Mouse (Mus musculus) left cerebral cortex, postnatal 10 days (tissue): ENCODE measurements around the gene Tspo. TPM values are rescaled to one million over a fixed set of nuclear protein-coding genes. Genes with fewer than 3 reads are reported as not detected.
A peak's percentile ranks its signal among the peaks of the same experiment; 100 is the strongest.

ENCODE experiments used
- DNase-seq, 2 experiments: peaks; one replicate each; pipeline ENCODE4 v3.0.0; 2021 to 2022; ENCODE audit warnings: low spot score in 2 of 2, mixed read lengths in 1 of 2; ENCODE audit errors: extremely low spot score in 1 of 2
- intact Hi-C: fragments of 180-260 bp; cut with DNase I; formaldehyde crosslinking; loops from one replicate; pipeline ENCODE4 v1.15.1; 2025
- total RNA-seq, 2 experiments: library from RNA; stranded (reverse); gene quantifications; 2 replicates each; pipeline ENCODE4 v1.2.3; 2021

Gene Tspo
- 1 to 10 TPM; 2.6 to 2.9 TPM for total RNA-seq

DNA sequence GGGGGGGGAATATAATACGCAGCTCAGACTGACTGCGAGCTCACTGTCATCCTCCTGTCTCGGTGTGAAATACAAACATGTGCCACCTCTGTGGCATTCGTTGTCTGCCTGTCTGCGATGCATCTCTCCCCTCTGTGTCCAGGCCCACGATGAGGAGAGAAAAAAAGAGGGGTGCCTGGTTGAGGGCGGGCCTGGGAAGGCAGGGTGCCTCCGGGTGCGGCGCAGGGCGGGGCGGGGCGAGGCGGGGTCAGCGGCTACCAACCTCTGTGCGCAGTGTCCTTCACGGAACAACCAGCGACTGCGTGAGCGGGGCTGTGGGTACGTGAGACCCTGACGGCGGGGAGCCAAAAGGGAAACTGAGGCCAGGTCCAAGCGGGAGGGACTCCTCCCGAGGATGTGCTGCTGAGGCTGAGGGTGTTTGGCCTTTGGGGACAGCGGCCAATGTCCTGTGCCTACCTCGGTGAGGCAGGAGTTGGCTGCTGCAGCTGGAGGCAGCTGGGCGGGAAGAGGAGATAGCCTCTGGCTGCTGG lies at the start of gene Tspo, which contains the start of gene Mcat:
TSS of gene Tspo (plus strand) at position 266 of the 530 bp plus-strand sequence.
TSS of gene Mcat (minus strand) at position 461 of the 530 bp plus-strand sequence.
- DNase-seq, result peak in 1 of 2 experiments; percentile 58
- intact Hi-C loops, result no loop called here

DNA sequence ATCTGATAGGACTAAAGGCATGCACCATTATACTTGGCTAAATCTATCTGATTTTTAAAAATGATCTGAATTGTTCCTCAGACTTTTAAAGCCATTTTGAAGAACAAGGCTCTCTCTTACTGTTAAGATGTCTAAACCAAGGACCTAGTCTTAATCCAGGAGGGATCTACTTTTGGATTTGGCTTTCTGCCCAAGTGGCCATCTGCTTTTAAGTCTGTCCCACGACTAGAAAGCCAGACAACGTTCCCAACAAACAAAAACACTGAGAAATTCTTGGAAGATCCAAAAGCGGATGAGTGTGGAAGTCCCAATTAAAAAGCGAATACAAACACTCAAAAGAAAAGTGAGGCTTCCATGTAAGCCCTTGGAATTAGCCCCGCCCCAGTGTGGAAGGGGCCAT lies 48.4 kb upstream of the Tspo start:
- intact Hi-C loops, result loop anchor here (5.0 to 10.0 kb wide), 3 partner anchors 128 to 343 kb away; partner anchors contain the start of gene Cyb5r3
- peak in 1 of 2 experiments; percentile 35 for DNase-seq

- intact Hi-C loops, result loop anchor here (5.0 to 10.0 kb wide), 3 partner anchors 131 to 346 kb away; partner anchors contain the start of gene Cyb5r3
- peak; percentile 49 to 69 for DNase-seq
Observed at GRCm38 (mm10) chr15:83518215-83519048, 45.0 kb upstream of the Tspo start.

DNA sequence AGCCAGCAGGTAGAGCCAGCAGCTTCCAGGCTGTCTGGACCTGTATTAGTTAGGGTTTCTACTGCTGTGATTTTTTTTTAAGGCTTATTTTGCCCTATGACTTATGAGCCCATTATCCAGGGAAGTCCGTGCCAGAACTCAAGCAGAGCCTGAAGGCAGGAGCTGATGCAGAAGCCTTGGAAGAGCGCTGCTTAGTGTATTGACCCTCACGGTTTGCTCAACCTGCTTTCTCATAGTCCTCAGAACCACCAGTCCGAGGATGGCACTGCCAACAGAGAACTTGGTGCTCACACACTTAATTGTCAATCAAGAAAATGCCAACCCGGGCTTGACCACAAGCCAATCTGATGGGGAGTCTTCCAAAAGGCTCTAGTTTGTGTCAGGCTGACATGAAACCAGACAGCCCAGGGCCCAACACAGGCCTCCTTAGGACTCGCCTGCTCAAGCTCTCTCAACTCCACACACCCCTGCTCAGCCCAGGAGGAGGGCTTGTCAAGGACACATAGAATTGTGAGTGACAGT lies 42.5 kb upstream of the Tspo start:
- DNase-seq, result no peak
- intact Hi-C loops, result no loop called here

- intact Hi-C loops, result no loop called here
- DNase-seq, result no peak
Observed at GRCm38 (mm10) chr15:83523196-83523595, 40.2 kb upstream of the Tspo start.

DNA sequence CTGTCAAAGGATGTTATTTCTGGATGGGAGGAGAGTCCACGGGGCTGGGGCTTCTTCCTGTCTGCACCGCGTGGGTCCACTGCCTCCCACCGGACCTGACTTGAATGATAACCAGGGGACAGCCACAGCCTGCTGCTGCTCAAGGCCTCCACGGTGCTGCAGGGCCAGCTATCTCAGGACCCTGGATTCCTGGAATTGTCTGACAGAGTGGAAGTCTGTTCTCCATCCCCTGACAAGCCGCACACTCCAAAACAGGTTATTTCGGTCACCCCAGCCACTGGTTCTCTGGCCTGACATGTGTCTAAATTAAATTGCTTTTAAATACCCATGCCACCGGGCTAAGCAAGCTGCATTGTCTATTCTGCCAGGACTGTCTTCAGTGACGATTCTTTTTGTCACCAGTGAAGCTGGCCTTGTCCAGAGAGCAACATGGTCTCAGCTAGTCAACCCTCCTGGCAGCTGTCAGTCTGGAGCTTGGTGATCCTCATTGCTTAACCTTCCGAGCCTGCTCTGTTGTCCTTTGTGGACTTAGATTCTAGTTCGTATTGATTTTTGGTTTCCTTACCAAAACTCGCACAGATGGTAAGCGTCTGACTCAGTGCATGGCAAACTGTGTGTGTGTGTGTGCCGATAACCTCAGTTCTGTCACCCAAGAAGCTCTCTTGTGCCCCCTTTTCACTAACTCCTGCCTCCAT lies 39.6 kb upstream of the Tspo start:
- no peak for DNase-seq
- intact Hi-C loops, result no loop called here

- intact Hi-C loops, result no loop called here
- no peak for DNase-seq
Observed at GRCm38 (mm10) chr15:83524333-83524729, 39.1 kb upstream of the Tspo start.

GRCm38 (mm10) chr15:83526424-83527091 lies 36.8 kb upstream of the Tspo start, which contains the start of gene Bik:
Gene Bik (plus strand): TSS chr15:83526862.
- peak in 1 of 2 experiments; percentile 63 for DNase-seq
- intact Hi-C loops, result no loop called here

GRCm38 (mm10) chr15:83527092-83527437 lies 36.3 kb upstream of the Tspo start:
- no peak for DNase-seq
- intact Hi-C loops, result no loop called here

DNA sequence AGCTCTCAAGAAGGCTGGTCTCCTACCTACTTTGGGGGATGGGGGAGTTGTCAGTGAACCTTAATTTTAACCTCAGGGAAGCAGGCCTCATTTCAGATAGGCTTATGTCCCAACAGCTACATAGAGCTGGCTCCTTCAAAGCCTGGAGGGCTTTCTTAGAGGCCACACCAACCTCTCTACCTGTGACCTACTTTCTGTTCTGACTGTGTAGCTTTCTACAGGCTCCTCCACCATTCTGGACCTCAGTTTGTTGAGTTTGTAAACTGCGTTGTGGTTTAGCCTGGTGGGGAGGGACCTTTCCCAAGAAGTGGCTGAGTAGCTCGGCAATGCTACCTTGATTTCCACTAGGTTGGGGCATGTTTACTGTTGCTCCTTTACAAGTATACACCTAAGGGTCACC lies 35.6 kb upstream of the Tspo start:
- DNase-seq, result no peak
- intact Hi-C loops, result no loop called here

- no peak for DNase-seq
- intact Hi-C loops, result no loop called here
Observed at GRCm38 (mm10) chr15:83528892-83529291, 34.5 kb upstream of the Tspo start.

- intact Hi-C loops, result no loop called here
- DNase-seq, result no peak
Observed at GRCm38 (mm10) chr15:83529765-83530164, 33.6 kb upstream of the Tspo start.

DNA sequence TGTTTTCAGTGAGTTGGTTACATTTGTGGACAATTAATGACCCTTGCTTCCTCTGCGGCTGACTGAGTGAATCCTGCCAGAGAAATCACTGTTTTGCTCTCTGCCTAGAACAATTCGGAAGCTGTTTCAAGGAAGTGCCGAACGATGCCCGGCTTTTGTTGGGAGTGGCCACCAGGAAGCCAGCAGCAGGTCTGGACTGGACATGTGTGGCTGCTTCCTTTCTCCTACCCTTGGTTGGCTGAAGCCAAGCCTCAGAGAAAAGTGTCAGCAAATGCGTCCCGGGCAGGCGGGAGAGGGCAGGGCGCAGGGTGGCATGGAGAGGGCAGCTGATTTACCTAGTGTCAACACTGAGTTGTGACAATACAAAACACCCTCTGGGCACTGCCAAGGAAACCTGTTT lies 33.2 kb upstream of the Tspo start:
- intact Hi-C loops, result no loop called here
- peak in 1 of 2 experiments; percentile 47 for DNase-seq

DNA sequence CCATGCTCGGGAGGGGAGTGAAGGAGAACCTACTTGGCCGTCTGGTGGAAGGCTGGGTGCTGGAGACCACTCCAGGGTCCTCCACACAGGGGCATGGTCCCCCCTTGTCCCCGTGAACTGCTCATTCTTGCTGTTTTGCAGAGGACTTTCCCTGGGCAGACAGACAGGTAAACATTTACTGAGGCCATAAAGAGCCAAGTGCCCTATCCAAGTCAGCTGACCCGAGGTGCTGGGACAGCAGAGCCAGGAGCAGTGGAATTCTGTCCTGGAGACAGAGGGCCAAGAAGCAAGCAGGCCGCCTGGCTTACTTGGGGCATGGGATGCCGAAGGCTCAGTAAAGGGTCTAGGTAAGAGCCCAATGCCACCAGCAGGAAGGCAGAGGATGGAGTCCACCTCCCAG lies 32.7 kb upstream of the Tspo start:
- DNase-seq, result no peak
- intact Hi-C loops, result no loop called here

GRCm38 (mm10) chr15:83531961-83532469 lies 31.4 kb upstream of the Tspo start:
- intact Hi-C loops, result no loop called here
- no peak for DNase-seq

DNA sequence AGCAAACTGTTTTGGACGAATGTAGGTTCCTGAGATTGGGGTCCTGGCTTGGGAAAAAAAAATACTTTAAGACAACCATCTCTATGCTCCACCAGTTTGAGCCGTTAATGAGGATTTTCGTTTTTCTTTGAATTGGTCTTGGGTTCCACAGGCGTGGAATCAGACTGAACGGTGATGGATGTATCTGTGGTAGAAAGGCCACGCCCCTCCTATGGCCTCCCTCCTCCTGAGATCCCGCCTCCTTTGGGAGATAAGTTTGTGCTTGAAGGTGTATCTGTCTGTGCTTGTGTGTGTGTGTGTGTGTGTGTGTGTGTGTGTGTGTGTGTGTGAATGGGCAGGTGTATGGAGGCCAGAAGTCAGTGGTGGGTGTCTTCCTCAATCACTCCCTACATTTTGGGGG lies 30.8 kb upstream of the Tspo start:
- no peak for DNase-seq
- intact Hi-C loops, result no loop called here

DNA sequence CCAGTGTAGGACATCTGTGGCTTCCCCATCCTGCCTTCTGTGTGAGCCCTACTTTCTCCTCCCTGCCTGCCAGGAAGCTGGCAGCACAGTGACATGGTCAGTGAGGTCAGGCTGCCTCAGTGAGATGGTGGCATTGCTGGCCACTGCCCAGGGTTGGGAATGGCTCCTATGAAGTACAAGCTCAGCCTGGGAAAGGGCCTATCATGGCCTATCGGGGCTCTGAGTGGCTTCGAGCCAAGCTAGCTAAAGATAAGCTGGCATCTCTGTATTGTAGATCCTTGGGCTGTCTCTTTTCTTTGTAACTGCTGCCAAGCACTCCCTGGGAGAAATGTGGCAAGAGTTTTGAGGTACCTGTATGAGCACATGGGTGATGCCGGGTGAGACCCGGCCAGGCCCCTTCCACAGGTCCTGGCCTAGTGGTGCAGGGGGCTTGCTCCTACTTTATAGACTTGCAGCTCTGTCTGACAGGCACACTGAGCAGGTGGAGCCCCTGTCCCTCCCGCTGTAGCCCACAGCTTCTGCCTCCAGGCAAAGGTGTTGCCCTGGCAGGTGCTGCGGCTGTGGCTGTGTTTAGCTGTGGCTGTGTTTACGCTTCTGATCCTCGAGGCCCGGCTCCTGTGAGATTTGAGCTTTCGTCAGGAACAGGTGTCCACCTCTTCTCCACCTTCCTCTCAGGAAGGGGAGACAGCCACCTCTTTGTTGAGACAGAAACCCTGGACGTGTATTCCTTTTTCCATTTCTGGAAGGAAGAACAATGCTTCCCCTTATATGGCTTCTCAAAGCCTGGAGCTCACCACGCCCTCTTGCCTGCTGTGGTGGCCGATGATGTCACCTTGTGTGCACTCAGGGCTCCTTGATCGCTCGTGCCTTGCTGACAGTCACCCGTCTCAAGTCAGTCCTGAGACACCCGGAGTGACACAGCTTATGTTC lies 28.2 kb upstream of the Tspo start:
- DNase-seq, result no peak
- intact Hi-C loops, result no loop called here

DNA sequence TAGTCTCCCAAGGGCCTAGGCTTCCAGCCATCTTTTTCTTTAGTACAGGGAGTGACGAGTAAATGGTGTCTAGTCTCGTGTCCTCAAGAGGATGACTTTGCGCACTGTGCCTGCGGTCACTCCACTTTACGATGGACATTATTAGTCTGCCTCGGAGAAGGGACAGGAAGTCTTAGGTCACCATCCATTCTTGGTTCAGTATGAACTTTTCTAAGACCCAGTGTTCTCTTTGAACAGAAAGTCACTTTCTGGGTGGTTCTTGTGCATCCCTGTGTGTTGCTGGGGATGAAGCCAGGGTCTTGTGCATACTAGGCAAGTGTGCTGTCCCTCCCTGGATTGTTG lies 27.5 kb upstream of the Tspo start:
- intact Hi-C loops, result no loop called here
- no peak for DNase-seq
